Mouse (Mus musculus) spleen, postnatal 4 days (tissue): ENCODE results near the gene Actr5.

ENCODE experiments used
- DNase-seq, 2 experiments: peaks; one replicate each; pipeline ENCODE4 v3.0.0; 2022; ENCODE audit warnings: low spot score in 2 of 2

The Actr5 gene

DNA sequence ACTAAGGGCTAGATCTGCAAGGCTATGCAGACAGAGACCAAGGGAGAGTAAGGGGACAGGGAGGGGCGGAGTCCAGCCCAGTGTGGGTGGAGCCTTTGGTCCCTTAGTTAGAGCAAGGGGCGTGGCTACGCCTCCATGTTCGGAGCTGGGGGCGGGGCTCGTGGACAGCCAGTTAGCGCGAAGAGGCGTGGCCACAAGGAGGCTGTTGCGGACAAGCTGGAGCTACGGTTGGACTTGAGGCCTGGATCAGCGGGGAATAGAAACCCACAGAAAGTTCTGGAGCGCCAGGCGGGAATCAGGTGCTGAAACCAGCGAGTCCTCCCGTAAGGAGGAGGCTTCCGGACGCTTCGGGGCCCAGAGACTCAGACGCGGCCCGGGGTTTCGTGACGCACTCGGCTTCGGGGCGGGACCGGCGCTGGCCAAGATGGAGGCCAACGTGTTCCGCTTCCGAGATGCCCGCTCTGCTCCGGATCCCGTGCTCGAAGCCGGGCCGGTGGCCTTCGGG is at the start of gene Actr5:
TSS of gene Actr5 (plus strand) at position 171 of the 505 bp plus-strand sequence.
- peak; percentile 92 to 94 for DNase-seq

DNA sequence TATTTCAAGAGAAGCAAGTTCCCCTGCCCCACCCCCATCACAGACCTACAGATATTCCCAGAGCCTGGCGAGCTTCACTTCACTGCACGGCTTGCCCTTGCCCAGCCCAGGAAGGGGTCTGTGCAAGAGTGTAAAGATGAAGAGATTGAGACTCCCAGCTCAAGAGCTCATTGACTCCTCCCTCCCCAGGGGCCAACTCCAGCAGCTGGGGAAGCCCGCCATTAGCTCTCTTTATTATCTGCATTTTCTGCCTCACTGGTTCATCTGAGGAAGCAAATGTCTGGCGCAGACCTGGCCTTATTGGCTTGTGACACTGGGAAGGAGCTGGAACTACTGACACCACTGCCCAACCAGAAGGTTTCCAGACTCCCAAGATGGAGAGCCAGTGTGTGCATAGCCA is 44.7 kb upstream of the Actr5 start:
- no peak for DNase-seq

GRCm38 (mm10) chr2:158584621-158585358 is 39.9 kb upstream of the Actr5 start:
- no peak for DNase-seq

- no peak for DNase-seq
These were observed 36.0 kb upstream of the Actr5 start for GRCm38 (mm10) chr2:158588524-158589271.

DNA sequence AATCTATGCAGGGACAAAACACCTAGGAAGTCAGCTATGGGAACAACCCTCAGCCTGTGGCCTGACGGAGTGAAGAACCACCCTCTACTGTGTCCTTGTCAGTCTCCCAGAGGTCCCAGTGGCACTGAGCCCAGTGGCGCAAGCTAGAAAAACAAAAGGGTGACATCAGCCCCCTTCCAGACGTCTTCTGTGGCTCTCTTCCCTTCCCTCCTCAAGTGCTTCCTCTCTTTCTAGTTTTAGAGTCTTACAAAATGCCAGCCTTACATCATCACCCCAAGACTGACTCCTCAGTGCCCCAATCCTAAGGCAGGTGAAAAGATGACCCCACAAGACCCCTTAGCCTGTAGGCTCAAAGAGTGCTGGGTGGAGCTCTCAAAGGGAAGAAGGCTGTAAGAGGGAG is 34.2 kb upstream of the Actr5 start:
- no peak for DNase-seq

DNA sequence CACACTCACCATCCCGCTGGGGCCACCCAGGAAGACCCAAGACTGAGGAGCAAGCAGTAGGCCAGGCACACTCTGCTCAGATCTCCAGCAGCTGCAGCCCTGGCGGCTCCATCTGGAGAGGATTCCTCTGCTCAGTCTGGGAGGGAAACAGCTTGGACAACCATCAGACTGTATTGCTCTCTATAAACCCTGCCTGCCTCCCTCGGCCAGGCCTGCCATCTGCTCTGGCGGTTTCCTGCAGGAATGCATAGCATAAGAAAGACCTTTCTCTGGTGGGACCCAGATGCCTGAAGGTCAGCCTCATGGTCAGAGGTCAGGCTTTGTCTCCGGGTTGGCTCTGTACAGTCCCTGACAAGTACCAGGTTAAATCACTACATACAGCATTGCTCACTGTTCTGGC is 33.4 kb upstream of the Actr5 start:
- DNase-seq: no peak

DNA sequence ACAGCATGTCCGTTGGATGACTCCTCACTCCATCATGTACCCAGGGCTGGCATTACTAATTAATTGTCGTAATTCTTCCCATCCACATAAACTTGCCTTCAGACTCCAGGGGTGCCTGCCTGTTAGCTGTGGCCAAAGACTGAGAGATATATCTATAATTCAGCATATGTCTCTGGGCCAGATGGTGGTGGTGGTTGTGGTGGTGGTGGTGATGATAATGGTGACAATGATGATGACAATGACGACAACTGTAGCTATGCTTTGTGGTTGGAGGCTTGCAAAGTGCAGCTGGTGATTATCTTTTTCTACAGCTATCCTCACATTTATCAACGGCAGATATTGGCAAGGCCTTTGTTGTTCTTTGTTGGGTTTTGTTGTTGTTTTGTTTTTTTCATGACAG is 31.3 kb upstream of the Actr5 start:
- DNase-seq: no peak

DNA sequence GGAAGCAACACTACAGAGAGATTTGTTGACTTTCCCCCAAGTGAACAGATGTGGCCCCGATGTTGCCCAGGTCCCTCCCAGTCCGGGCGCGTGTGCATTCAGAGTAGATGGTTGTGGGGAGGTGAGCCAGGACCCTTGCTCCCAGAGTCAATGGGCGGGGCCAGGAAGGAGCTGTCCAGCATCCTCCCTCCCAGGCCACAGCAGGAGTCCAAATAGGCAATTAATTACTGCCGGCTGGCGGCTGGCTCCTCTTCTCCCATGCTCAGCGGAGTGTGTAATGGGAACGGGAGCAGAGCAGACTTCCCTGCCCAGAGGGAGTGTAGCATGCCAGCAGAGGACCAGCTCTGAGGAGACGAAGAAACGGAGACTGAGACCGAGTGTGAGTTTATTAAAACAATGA is 29.6 kb upstream of the Actr5 start:
- DNase-seq: no peak

GRCm38 (mm10) chr2:158595577-158595976 is 29.1 kb upstream of the Actr5 start:
- no peak for DNase-seq

- DNase-seq: no peak
These were observed 27.9 kb upstream of the Actr5 start for GRCm38 (mm10) chr2:158596803-158597202.

DNA sequence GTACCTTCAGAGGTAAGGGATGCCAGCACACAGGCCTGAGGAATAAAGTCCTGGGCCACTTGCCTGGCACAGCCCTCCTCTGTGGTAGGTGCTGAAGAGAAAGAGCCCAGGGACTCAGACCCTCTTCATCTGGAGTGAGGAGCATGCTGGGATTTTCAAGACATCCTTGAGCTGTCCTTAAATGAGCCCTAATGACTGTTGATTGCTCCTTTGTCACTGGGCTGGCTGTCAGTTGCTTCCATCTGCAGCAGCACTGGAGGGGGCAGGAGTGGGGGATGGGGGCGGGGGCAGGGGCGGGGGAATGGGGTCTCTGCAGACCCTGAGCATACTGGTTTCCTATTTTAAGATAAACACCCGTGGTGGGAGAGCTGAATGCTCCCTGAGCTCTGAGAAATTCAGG is 24.2 kb upstream of the Actr5 start:
- DNase-seq: no peak

DNA sequence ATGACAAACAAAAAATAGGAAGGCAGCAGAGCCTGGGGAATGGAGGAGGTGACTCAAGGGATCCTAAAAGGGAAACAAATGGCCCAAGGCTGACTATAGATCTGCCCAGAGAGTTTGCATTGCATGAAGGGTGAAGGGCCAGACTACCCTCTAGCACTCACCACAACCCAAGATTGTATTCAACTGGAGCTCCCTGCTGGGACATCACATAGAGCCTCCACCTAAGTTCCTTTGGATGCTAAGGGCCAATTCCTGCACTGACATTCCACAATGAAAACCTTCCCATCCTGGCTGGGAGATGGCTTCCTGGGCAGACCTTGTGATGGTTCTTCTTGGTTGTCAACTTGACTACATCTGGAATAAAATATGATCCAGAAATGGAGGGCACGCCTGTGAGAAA is 23.4 kb upstream of the Actr5 start:
- no peak for DNase-seq

GRCm38 (mm10) chr2:158602663-158603062 is 22.0 kb upstream of the Actr5 start:
- no peak for DNase-seq

DNA sequence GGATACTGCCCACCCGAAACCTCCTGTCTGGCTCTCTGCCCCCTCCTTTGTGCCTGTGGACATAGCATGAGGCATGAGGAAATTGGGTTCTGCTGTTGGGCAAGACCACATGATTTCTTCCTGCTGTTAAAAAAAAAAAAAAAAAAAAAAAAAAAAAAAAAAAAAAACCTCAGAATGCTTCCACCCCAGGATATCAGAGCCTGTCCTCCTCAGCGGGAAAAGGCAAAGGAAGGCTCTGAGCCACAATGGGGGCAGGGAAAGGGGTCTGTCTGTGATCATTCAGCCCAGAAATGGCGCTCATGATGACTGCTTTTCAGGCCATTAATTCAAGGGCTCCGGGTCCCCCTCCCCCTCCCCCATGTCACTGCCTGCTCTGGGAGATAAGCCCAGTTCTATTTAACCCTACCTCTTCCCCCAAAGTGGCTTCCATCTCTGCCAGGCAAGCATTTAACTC is 18.1 kb upstream of the Actr5 start:
- no peak for DNase-seq

- DNase-seq: no peak
These were observed 15.0 kb upstream of the Actr5 start for GRCm38 (mm10) chr2:158609681-158610080.

DNA sequence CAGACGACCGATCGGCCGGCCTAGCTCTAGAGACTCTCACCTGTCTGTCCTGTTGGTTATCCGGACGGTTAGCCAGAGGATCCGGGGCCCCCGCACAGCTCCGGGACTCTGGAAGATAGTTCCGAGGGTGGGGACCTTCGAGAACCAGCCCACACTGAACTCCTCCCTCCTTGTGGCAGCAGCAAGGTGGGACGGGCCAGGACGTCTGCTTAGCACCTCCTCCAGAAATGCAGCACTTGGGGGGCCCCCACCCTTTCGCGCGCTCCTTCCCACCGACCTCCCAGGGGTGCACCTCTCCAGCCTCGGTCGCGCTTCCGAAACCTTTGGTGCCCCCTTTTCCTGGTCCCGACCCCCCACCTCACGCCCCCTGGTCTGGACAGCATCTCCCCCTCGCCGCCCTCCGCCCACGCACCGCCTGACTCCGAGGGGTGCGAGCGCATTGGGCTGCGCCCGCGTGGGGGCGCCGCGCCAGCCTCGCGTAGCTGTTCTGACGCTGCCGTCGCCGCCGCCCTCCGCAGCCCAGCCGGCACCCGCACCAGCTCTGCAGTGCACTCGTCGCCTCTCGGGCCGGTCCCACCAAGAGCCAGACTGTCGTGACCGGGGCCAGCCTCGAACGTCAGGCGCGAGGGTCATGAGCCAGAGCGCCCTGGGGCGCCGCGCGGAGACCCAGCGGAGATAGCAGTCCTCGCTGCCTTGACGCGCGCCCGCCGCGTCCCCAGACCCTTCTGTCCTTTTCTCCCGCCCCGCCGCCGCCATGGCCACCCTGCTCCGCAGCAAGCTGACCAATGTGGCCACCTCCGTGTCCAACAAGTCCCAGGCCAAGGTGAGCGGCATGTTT is 14.0 kb upstream of the Actr5 start, which contains the start of gene Slc32a1:
TSS of gene Slc32a1 (plus strand) at position 280 of the 838 bp plus-strand sequence.
- DNase-seq: no peak

GRCm38 (mm10) chr2:158611326-158611719 is 13.4 kb upstream of the Actr5 start:
- DNase-seq: no peak

- DNase-seq: no peak
These were observed 12.7 kb upstream of the Actr5 start for GRCm38 (mm10) chr2:158611726-158612670.

GRCm38 (mm10) chr2:158612671-158613250 is 11.9 kb upstream of the Actr5 start:
- DNase-seq: no peak
